Mouse (Mus musculus): ENCODE results near the gene Lrch4.

GRCm38 (mm10) chr5:137663057-137663456, 34.1 kb downstream of the Lrch4 start:
- TF ChIP-seq GATA1 (IDR thresholded peaks at IDR 0.05; ENCODE audit: borderline replicate concordance, low read length) (no peak), FLI1 (IDR thresholded peaks at IDR 0.05; ENCODE audit: low read length) (no peak)

Measured in megakaryocyte, embryonic 14.5 days (primary cell).